Mouse (Mus musculus) embryonic fibroblast, embryonic 13.5 days (primary cell): ENCODE measurements around the gene Parn. TPM values are rescaled to one million over a fixed set of nuclear protein-coding genes. Genes with fewer than 3 reads are reported as not detected.

ENCODE experiments used
- H3K27ac ChIP-seq: 2 replicates; pipeline ENCODE4 v1.5.1; 2012; ENCODE audit warnings: low read length, control low read depth, inconsistent platforms; ENCODE audit not compliant: insufficient read depth
- H3K4me1 ChIP-seq: 2 replicates; pipeline ENCODE4 v1.6.1; 2011; ENCODE audit warnings: low read length; ENCODE audit not compliant: control insufficient read depth, insufficient read depth
- H3K4me3 ChIP-seq: 2 replicates; pipeline ENCODE4 v1.5.1; 2011; ENCODE audit warnings: mild to moderate bottlenecking, control low read depth, low read length; ENCODE audit not compliant: insufficient read depth
- CTCF ChIP-seq: IDR thresholded peaks from 2 replicates; pipeline ENCODE4 v1.5.1; 2011; ENCODE audit warnings: mild to moderate bottlenecking, control low read depth, low read length, moderate library complexity, borderline replicate concordance; ENCODE audit not compliant: insufficient read depth
- POLR2A ChIP-seq: IDR thresholded peaks from 2 replicates; pipeline ENCODE4 v1.6.1; 2011; ENCODE audit warnings: low read depth, mild to moderate bottlenecking, control low read depth, low read length, moderate library complexity
- polyA plus RNA-seq: library from polyadenylated mRNA; stranded (reverse); fragments of >200 nt; gene quantifications from 2 replicates; pipeline ENCODE4 v1.2.4, GENCODE M21; 2011; ENCODE audit warnings: low read depth; ENCODE audit not compliant: missing spikeins, insufficient read length

Gene Parn
- polyA plus RNA-seq, result 33.4 and 38.1 TPM in 2 replicates

- H3K27ac ChIP-seq, result peak within 1 kb of the TSS; percentile 28
- peak within 1 kb of the TSS; percentile 70 for H3K4me3 ChIP-seq
- peak; percentile 86 for TF ChIP-seq POLR2A
- TF ChIP-seq CTCF, result no peak
- H3K4me1 ChIP-seq, result no peaks in the 10 kb centered on the region
Measured at GRCm38 (mm10) chr16:13667878-13668343, at the start of gene Parn. Gene Parn, minus strand, starts transcription at chr16:13668170.

GRCm38 (mm10) chr16:13716821-13717553 lies 49.0 kb upstream of the Parn start:
- Histone ChIP-seq H3K27ac (no peak overlapping the region), H3K4me1 (no peaks in the 10 kb centered on the region), H3K4me3 (no peak overlapping the region)
- TF ChIP-seq POLR2A, result no peak
- TF ChIP-seq CTCF, result no peak

- no peaks in the 10 kb centered on the region for H3K4me1 ChIP-seq
- TF ChIP-seq POLR2A, result no peak
- TF ChIP-seq CTCF, result no peak
- no peak overlapping the region for H3K27ac ChIP-seq
- H3K4me3 ChIP-seq, result no peak overlapping the region
Measured at GRCm38 (mm10) chr16:13714910-13715309, 46.9 kb upstream of the Parn start.

- TF ChIP-seq POLR2A (no peak), CTCF (no peak)
- no peaks in the 10 kb centered on the region for H3K4me1 ChIP-seq
- no peak overlapping the region for H3K4me3 ChIP-seq
- H3K27ac ChIP-seq, result no peak overlapping the region
Measured at GRCm38 (mm10) chr16:13704676-13705075, 36.7 kb upstream of the Parn start.

- Histone ChIP-seq H3K4me3 (no peak overlapping the region), H3K4me1 (no peaks in the 10 kb centered on the region), H3K27ac (no peak overlapping the region)
- TF ChIP-seq POLR2A (no peak), CTCF (no peak)
Measured at GRCm38 (mm10) chr16:13702184-13702583, 34.2 kb upstream of the Parn start.

- Histone ChIP-seq H3K27ac (no peak overlapping the region), H3K4me1 (no peaks in the 10 kb centered on the region), H3K4me3 (no peak overlapping the region)
- TF ChIP-seq POLR2A, result no peak
- no peak; the same call in 1 of the 2 replicates for TF ChIP-seq CTCF
Measured at GRCm38 (mm10) chr16:13698998-13699397, 31.0 kb upstream of the Parn start.

GRCm38 (mm10) chr16:13678601-13679319 lies 10.8 kb upstream of the Parn start:
- Histone ChIP-seq H3K27ac (no peak overlapping the region), H3K4me1 (no peaks in the 10 kb centered on the region), H3K4me3 (no peak overlapping the region)
- TF ChIP-seq CTCF (no peak), POLR2A (no peak)

GRCm38 (mm10) chr16:13674511-13674910 lies 6.5 kb upstream of the Parn start:
- TF ChIP-seq CTCF, result no peak
- TF ChIP-seq POLR2A, result no peak
- Histone ChIP-seq H3K4me3 (no peak overlapping the region), H3K4me1 (no peaks in the 10 kb centered on the region), H3K27ac (no peak overlapping the region)

- no peak for TF ChIP-seq POLR2A
- TF ChIP-seq CTCF, result no peak
- no peak overlapping the region for H3K27ac ChIP-seq
- H3K4me3 ChIP-seq, result no peak overlapping the region
- H3K4me1 ChIP-seq, result no peaks in the 10 kb centered on the region
Measured at GRCm38 (mm10) chr16:13673114-13673513, 5.1 kb upstream of the Parn start.

GRCm38 (mm10) chr16:13672386-13672898 lies 4.5 kb upstream of the Parn start:
- Histone ChIP-seq H3K27ac (peak overlapping the region; percentile 10; the same call in 1 of the 2 replicates), H3K4me3 (peak overlapping the region; percentile 99), H3K4me1 (no peaks in the 10 kb centered on the region)
- TF ChIP-seq POLR2A (peak; percentile 65), CTCF (no peak)
